Mouse (Mus musculus) testis, adult 2 months (tissue): ENCODE results near the gene Zfp654.

ENCODE experiments used
- CTCF ChIP-seq: fragments of 200-500 bp; IDR thresholded peaks from 2 replicates; pipeline ENCODE4 v1.5.1; 2012; ENCODE audit warnings: low read depth, mild to moderate bottlenecking, inconsistent platforms, low read length, moderate library complexity; ENCODE audit not compliant: control insufficient read depth, insufficient read depth, insufficient replicate concordance
- POLR2A ChIP-seq: fragments of 200-500 bp; IDR thresholded peaks from 2 replicates; pipeline ENCODE4 v1.6.1; 2012; ENCODE audit warnings: low read depth, mild to moderate bottlenecking, inconsistent platforms, low read length, moderate library complexity; ENCODE audit not compliant: control insufficient read depth

DNA sequence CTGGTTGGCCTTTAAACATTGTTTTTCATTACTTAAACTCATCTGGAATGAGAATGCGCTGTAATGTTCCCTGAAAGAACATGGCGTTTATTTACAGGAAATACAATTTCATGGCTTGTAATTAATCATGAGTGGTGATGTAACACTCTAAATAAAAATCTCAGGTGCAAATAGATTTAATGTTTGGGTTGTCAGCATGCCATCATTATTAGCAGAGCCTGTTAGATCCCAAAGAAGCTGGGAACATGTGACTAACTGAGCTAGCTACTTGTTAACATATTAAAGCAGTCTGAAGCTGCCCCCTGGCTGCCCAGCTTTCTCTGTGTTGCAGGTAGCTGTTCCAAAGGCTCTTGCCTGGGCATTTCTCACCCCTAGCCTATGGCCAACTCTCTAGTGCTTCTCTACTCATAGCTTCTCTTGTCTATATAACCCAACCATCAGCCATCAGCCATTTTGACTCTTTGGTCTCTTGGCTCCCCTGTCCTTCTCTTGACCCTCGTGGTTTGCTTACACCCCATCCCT, 27.2 kb upstream of the Zfp654 start:
- TF ChIP-seq POLR2A (no peak), CTCF (no peak)
